Mouse (Mus musculus) testis, postnatal 14 days (tissue): ENCODE measurements around the gene Osm.

Experiments used
- DNase-seq: peaks from one replicate; pipeline ENCODE4 v3.0.0; 2021; ENCODE audit warnings: low spot score

Gene Osm

GRCm38 (mm10) chr11:4215061-4215460 lies 21.2 kb upstream of the Osm start:
- no peak for DNase-seq

GRCm38 (mm10) chr11:4216248-4217000 lies 19.8 kb upstream of the Osm start:
- peak; percentile 57 for DNase-seq

- DNase-seq = peak; percentile 88
Measured at GRCm38 (mm10) chr11:4217914-4218629, 18.1 kb upstream of the Osm start, which contains the start of gene Castor1. Gene Castor1, plus strand, starts transcription at chr11:4218225.

- no peak for DNase-seq
Measured at GRCm38 (mm10) chr11:4218637-4219036, 17.6 kb upstream of the Osm start.

GRCm38 (mm10) chr11:4219317-4219751 lies 16.9 kb upstream of the Osm start:
- DNase-seq = peak; percentile 48

- DNase-seq = no peak
Measured at GRCm38 (mm10) chr11:4219908-4220307, 16.3 kb upstream of the Osm start.

GRCm38 (mm10) chr11:4220443-4221400 lies 15.5 kb upstream of the Osm start:
- DNase-seq = peak; percentile 73

GRCm38 (mm10) chr11:4222046-4222950 lies 13.9 kb upstream of the Osm start:
- no peak for DNase-seq

- no peak for DNase-seq
Measured at GRCm38 (mm10) chr11:4223393-4224188, 12.6 kb upstream of the Osm start.

GRCm38 (mm10) chr11:4224223-4224622 lies 12.0 kb upstream of the Osm start:
- no peak for DNase-seq

GRCm38 (mm10) chr11:4226569-4227325 lies 9.5 kb upstream of the Osm start:
- no peak for DNase-seq

GRCm38 (mm10) chr11:4228463-4228862 lies 7.8 kb upstream of the Osm start:
- DNase-seq = no peak

- no peak for DNase-seq
Measured at GRCm38 (mm10) chr11:4229841-4230240, 6.4 kb upstream of the Osm start.

GRCm38 (mm10) chr11:4231435-4231834 lies 4.8 kb upstream of the Osm start:
- DNase-seq = no peak

GRCm38 (mm10) chr11:4232644-4233043 lies 3.6 kb upstream of the Osm start:
- no peak for DNase-seq

- DNase-seq = no peak
Measured at GRCm38 (mm10) chr11:4235052-4235655, 1.1 kb upstream of the Osm start.

- no peak for DNase-seq
Measured at GRCm38 (mm10) chr11:4236546-4237067, 387 bp downstream of the Osm start.

GRCm38 (mm10) chr11:4237389-4237912 lies 1.2 kb downstream of the Osm start:
- DNase-seq = no peak

GRCm38 (mm10) chr11:4238167-4238566 lies 1.9 kb downstream of the Osm start:
- DNase-seq = no peak
